ENCODE assay signal across 16 mouse cellular contexts in genomic region chr1:177165336-177165735, GRCm38 (mm10).
"Had no signal": no experiment of that assay in that cellular context is flagged by ENCODE, and none has a peak within 500 bp of the region (broad histone marks: within the 10 kb centered on the region; RNA-seq: fewer than 3 reads in every experiment).

No protein-coding gene starts in this region.

- H3K27me3 ChIP-seq: liver, embryonic 13.5 days; midbrain, embryonic 12.5 days; neural tube, embryonic 13.5 days; stomach, embryonic 15.5 days had no signal

- H3K9ac ChIP-seq: liver, embryonic 13.5 days; midbrain, embryonic 12.5 days; neural tube, embryonic 13.5 days; stomach, embryonic 15.5 days had no signal

- H3K36me3 ChIP-seq: liver, embryonic 13.5 days; midbrain, embryonic 12.5 days; neural tube, embryonic 13.5 days; stomach, embryonic 15.5 days had no signal

- DNase-seq: kidney, adult 18-20 months; kidney, adult 9 months; kidney, postnatal 14 days; kidney, postnatal 4 days; layer of hippocampus, postnatal 36 days; liver, embryonic 13.5 days; lung, adult 2 months; lung, postnatal 14 days; lung, postnatal 4 days; thymus, postnatal 25 days had no signal

- ATAC-seq: midbrain, embryonic 16.5 days had no signal

- H3K27ac ChIP-seq: left cerebral cortex, adult 2 months; liver, embryonic 13.5 days; midbrain, embryonic 12.5 days; neural tube, embryonic 13.5 days; stomach, embryonic 15.5 days had no signal

- H3K9me3 ChIP-seq: liver, embryonic 13.5 days; midbrain, embryonic 12.5 days; neural tube, embryonic 13.5 days; stomach, embryonic 15.5 days had no signal

- H3K4me2 ChIP-seq: liver, embryonic 13.5 days; midbrain, embryonic 12.5 days; neural tube, embryonic 13.5 days; stomach, embryonic 15.5 days had no signal

- H3K4me1 ChIP-seq: liver, embryonic 13.5 days; midbrain, embryonic 12.5 days; neural tube, embryonic 13.5 days; stomach, embryonic 15.5 days had no signal

- H3K4me3 ChIP-seq: left cerebral cortex, adult 2 months; liver, embryonic 13.5 days; midbrain, embryonic 12.5 days; myocyte; neural tube, embryonic 13.5 days; stomach, embryonic 15.5 days had no signal
